Mouse (Mus musculus) brain, embryonic 18.5 days (tissue): ENCODE measurements at regions not wholly inside any gene's neighbourhood (a gene's known extent, or its start where the extent isn't known, plus 50 kb on each side); places are given as distances from the start of the nearest gene placed in this dataset.

Source experiments
- DNase-seq: peaks from one replicate; pipeline ENCODE4 v3.0.0-alpha.2; 2012; ENCODE audit warnings: low read depth, low spot score

DNA sequence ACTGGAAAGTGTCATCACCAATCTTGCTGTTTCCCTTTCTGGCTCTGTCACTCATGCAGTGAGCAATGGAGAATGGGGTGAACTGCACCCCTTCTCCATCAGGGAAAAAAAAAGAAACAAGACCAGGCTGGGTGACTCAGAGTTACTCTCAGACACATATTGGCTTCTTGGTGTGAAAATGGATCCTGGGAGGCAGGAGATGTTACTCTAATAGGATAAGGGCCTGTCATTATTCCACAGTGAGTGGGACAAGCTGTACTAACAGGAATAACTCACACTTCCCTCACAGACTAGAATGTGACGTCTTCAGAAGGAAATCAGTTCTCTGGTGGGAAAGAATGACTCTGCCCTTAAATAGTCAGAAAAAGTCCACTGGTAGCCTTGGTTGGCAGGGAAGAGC lies 181.4 kb upstream of the Nlrp1b start:
- no peak for DNase-seq

DNA sequence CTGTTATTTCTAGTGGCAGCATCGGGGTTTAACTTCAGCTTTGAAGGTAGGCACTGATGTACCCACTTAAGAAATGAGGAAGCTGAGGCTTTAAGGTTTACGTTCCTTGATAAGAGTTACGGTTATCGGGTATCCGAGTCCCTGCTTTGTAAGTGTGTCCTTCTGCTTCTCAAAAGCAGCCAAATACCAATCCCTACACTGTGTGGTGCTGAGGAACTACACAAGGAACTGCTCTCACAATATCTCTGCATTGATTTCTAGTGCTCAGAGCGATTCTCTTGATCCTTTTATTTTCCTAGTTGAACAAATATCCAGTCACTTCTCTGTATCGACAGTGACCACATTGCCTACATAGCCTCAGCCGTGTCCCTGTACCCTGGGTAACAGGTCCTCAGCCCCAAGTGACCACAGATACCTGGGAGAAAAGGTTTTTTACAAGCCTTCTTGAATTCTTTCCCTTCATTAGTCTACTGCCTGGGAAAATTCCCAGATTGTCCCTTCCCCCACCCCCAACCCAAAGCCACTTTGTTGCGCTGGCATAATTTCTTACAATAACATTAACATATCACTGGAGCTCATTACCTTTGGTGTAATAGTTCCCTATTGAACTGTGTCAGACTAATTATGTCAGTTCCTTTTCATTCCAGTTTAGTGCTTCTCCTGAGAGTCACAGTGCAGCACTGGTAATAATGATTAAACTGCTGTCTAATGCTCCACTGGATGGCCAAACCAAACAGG lies 184.0 kb upstream of the Nlrp1b start:
- DNase-seq, result no peak

DNA sequence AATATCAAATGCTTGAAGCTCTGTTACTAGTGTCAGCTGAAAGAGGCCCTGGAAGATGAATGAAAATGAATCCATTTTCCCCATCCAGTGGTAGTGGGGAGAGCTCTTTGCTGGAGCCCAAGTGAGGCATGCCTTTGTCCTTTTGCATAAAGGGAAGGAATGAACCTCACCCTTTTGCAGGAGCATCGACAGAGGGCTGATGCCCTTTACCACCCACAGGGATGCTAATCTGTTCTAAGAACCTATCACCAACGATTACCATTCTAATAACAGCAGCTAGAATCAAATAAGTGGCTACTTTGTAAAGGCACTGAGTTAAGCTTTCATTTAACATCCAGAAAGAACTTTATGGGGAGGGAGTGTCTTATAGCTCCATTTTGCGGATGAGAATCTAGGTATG lies 184.9 kb upstream of the Nlrp1b start:
- DNase-seq, result no peak

DNA sequence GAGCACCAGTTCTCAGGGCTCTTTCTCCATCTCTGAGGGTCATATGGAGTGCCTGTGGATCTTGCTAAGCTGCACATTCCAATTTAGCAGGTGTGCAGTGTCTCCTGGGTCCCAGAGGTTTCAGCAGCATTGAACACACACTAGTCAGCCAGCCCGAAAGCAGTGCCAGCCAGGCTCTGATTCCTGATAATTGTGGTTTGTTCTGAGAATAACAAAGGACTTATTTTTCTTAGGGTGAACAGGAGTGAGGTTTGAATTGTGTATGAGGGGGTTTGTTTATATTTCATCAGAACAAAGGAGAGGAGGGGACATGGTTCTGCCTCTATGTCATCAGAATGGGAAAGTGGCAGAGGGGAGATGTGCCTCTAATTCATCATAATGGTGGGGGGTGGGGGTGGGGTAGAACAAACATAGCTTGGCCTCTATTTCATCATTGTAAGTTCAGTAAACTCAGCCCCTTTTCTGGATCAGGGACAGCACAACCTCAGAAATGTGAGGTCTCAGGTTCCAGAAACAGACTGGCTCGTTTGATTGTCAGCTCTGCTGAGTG lies 191.8 kb upstream of the Nlrp1b start:
- no peak for DNase-seq

DNA sequence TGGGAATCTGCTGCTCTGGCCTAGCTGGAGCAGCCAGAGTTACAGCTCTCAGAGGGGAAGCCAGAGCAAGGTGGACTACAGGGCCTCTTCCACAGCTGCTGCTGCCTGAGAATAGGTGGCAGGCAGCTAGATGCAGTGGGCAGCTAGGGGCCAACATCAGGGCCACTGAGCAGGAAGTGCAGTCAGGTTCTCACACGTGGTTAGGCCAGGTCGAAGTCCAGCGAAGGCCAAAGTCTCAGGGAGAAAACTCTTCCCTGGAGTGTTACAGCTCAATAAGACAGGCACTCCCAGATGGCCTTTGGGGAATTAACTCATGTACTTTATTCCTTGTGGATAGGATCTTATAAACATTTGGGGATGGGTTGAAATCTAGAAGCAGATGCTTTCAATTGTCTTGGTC lies 192.7 kb upstream of the Nlrp1b start:
- no peak for DNase-seq

DNA sequence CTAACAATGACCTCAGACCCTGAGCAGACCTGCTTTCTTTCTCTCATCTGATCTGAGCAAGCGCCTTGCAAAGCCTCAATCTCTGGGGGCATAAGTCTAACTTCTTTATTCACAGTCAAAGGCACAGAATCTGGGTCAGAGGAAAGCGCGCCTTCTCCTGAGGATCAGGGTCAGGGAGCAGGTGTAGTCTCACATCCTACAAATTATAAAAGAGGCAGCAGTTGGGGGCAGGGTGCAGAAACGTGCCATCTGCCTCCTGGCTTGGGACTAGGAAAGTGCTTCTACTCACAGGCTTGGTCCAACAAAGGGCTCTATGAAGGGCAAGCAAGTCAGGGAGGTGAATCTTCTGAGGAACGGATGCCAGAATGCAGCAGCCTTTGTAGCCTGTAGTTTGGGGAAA lies 194.3 kb upstream of the Nlrp1b start:
- no peak for DNase-seq

DNA sequence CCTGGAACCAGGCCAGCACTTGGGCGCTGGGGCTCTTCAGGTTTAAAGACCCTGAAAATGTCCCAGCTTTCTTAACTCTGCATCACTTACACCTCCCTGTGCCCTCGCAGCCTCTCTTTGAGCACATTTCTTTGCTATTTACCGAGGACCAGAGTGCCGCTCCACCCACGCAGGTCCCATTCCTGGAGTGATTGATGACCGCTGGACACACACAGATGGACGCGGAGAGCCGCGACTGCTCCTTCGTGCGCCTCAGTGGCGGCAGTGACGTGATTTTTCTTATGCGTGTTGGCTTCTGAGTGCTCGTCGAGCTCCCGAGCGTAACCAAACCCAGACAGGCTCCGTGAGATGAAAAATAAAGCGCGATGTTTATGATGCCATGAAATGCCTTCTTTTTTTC lies 199.2 kb upstream of the Nlrp1b start:
- no peak for DNase-seq

DNA sequence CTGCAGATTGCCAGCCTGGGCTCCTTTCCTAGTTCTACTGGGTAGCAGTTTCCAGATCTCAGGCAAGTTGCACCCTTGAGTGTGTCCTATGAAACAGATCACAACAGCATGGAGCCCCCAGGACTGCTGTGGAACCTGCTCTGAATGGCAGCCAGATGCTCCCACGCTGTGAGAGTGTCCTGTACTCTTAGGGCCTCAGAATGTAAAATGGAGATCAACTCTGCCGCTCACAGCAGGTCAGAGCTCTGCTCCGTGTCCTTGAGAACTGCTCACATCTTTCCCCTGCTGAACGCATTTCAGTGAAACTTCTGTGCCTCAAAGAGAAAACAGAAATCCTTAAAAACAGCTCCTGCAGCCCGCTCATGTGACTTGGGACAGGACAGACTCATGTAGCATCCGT lies 203.7 kb upstream of the Nlrp1b start:
- DNase-seq, result no peak

DNA sequence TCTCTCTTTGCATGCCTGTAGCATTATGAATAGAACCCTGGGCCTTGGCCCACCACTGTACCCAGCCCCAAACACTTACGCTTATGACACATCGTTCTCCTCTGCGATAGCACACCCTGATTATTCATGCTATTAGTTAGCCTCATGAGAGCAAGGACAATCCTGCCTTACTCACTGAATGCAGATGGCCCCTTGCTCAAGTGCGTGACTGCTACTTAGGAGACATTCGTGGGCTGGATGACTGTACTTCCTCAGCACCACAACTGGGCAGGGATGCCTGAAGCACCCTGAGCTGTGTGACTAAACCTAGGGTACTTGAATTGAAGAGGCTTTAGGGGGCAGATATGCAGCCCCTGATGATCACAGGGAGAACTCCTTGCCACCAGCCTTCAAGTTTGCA lies 204.4 kb upstream of the Nlrp1b start:
- DNase-seq, result no peak

DNA sequence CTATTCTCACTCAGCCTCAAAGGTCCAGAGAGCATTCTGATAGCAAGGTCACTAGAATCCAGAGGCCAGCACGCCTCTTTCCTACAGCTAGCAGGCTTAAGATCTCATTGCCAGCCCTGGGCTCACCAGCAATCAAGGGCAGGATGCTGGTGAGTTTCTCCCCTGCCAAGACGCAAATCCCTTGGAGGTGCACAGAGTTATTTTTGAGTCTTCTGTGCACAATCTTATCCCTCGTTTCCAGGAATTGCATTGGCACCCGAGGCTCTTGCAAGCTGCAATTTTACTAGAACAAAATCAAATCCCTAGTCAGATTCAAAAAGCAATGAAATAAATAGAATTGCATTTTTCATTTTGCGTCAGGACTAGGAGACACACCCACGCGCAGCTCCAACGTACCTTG lies 205.2 kb upstream of the Nlrp1b start:
- no peak for DNase-seq

DNA sequence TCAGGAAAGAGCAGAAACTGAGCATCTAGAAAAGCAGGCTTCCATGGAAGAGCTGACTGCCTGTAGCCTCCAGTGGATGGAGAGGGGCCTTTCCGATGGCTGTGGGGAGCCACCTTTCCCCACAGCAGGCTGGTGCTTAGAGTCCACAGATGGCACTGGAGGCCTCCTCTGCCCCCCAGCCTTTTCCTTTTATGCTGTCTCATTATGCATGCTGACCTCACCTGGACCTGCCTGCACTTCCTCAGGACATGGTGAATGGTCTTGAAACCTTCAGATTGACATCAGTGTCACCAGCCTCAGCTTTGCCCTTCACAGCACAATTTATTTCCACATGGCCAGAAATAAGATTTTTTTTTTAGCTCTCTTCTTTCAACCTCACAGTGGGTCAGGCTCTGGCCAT lies 205.8 kb upstream of the Nlrp1b start:
- no peak for DNase-seq

DNA sequence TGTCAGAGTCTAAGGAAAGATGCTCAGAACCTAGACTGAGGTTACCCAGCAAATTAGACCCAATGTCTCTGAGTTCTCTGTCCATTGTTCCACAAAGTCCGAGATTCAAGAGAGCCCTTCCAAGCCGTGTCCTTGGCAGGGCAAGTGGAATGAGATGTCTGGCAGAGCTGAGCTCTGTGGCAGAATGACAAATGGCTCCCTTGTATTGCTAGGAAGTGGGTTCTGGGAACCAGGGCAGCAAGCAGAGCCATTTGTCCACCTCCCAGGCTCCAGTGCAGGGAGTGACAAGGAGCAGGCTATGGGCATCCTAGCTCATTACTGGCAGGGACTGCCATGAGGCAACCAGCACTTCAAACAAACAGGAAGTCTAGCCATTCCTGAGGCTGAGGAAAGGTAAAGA lies 206.3 kb upstream of the Nlrp1b start:
- DNase-seq, result peak; percentile 32

DNA sequence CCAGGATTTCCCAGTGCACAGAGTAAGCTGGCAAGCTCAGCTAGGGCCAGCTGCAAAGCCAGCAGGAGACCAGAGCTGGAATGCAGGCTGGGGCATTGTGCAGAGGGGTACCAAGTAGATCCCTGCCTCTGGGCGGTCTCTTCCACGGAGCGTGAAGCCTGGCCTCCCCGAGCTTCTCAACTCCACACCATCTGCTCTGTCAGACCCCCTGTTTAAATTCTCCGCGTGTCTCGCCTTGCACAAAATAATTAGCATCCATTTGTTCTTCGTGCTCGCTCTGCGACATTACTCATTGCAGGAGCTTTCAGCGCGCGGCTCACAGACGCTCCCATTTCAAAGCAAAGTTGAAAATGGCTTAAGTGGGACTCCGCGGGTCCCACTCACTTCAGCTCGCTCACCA lies 209.3 kb upstream of the Nlrp1b start:
- DNase-seq, result peak; percentile 64

DNA sequence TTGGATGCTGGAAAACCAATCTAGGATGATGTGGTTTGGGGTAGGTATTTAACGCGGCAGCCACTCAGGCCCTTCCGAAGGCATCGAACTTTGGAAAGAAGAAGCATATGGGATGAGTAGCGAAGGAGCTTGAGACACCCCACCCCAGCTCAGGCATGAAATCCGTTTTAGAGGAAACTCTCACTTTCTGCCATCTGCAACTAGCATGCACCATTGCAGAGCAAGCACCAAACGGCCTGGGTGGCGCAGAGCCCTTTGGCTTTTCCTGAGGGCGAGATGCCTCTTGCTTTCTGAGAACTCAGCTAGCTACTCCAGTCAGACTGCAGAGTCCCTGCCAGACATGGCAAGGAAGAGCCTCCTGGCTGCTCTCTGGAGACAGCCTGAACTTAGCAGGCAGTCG lies 209.9 kb upstream of the Nlrp1b start:
- DNase-seq, result no peak

DNA sequence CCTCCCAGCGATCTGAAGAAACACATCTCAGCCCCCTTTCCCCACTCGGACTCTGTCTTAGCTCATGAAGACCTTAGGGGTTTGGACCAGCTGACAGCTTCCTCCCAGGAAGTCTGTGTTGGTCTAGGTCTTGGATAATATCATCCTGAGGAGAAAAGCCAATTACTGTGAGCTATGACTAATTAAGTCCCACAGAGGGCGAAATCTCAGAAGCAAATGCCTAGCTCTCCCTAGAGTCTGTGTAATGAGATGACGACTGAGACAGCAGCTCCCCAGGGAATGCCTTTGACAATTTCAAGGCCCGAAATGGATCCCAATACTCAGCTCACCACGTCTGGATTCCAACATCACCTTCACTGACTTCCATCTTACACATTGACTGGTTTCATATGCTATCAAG lies 213.5 kb upstream of the Nlrp1b start:
- no peak for DNase-seq

DNA sequence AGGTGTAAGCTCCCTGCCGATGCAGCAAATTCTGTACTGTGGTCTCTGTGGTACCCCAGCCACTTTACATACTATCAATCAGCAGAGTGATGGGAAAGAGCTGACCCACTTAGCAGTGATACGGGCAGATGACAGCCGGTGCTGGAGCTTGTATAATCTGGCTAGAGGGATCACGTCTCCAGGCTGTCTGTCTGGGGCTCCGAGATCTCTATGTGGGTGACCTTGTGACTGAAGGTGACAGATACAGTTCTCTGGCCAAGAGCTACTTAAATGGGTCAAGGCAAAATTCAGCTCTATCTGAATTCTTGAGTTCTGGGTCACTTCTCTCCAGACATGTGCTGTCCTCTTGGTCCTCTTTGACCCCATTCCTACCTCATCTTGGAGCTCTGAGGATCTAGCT lies 216.1 kb upstream of the Nlrp1b start:
- DNase-seq, result no peak

DNA sequence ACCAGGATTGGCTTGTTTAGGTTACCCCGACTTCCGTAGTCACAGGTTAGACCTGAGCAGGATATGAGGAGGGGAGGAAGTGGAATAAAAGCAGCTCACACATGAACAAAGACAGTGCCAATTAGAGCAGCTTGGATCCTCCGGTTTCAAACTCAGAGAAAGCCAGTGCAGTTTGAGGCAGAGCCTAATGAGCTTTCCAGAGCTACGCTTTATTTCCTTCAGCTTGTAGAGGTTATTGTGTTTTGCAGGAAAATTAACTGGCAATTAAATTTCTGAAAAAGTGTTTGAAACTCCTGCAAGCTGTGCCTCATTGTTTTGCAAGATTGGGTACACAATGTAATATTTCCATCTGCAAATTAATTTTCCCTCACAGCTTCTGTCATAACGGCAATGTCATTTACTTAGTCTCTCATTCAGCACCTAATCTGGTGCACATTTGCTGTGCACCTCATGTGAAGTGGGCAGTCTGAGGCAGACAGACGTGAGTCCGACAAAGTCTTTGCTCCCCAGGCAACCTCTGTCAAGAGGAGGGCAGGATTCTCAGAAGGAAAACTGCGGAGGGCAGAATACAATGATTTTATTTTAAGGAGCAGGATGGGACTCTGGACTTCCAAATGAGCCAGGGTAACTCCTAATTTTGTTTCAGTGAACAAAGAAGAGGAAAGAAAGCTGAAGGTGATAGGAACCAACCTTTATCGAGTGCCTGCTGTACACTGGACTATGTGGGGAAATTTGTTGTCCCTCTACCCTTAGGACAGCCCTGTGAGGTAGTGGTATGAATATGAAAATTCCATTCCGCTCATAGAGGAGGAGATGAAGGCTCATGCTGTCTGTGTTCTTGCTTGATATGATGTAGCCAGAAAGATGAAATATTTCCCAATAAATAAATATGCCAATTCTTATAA lies 217.6 kb upstream of the Nlrp1b start:
- no peak for DNase-seq

DNA sequence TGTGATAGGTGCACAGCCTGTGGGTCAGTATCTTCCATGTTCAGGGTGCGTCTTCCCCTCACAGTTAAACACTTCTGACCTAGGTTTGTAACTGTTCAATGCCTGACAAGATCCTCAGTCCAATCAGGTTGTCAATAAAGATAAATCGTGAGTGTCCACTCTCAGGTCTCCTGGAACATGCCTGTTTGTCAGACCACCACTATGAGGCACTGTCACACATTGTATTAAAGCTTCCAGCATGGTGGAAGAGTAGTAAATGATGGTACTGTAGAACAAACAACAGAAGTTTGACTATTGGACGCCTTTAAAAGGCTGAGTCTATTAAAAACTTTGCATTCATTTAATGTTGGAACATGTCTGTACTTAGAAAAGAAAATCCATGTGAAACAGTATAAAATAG lies 249.6 kb upstream of the Nlrp1b start:
- no peak for DNase-seq

DNA sequence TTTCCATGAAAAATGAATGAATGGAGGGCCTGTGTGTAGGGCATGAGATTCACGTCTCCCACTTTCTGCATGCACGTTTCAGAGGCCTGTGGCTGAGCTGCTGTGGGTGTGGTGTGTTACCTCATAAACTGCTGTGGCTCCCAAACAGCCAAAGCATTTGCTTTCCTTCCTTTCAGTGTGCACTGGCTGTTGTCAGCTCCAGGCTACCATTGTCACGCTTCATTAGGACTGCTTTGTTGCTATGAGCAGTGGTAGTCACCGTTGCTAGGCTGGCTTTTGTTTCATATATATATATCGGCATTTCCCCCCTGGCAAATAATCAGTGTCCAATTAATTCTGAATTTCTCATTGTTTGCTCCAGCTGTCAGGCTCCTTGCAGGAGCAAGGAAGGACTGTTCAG lies 251.9 kb upstream of the Wscd1 start:
- no peak for DNase-seq

DNA sequence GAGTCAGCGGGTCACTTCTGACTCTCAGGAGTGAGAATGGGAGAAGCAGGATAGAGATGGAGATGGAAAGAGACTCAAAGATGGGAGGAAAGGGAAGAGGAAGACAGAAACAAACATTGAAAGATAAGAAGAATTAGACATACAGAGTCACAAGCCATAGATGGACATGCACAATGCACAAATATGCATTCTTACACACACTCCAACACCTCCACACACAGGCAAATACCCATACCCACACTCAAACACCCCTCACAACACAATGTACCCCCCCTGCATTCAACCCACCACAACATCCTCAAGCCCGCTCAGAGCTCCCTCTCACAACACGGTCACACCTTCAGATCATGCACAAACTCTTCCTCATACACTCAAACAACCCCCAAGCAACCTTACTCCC lies 251.4 kb upstream of the Wscd1 start:
- DNase-seq, result no peak

DNA sequence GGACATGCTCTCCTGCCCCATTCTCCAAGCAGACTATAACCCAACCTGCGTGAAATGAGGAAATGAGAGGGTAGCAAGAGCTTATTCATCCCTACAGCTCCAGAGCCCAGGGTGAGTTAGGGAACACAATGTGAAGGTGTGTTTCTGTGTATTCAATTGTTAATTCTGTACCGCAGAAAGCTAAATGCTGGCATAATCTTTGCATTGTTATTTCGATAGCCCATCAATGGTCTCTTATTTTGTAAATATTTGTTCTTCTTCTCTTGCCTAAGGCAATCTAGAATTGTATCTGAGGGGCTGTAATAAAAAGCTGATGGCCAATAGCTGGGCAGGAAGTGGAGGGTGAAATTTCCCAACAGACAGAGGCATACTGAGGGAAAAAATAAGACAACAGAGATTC lies 247.6 kb upstream of the Wscd1 start:
- no peak for DNase-seq

DNA sequence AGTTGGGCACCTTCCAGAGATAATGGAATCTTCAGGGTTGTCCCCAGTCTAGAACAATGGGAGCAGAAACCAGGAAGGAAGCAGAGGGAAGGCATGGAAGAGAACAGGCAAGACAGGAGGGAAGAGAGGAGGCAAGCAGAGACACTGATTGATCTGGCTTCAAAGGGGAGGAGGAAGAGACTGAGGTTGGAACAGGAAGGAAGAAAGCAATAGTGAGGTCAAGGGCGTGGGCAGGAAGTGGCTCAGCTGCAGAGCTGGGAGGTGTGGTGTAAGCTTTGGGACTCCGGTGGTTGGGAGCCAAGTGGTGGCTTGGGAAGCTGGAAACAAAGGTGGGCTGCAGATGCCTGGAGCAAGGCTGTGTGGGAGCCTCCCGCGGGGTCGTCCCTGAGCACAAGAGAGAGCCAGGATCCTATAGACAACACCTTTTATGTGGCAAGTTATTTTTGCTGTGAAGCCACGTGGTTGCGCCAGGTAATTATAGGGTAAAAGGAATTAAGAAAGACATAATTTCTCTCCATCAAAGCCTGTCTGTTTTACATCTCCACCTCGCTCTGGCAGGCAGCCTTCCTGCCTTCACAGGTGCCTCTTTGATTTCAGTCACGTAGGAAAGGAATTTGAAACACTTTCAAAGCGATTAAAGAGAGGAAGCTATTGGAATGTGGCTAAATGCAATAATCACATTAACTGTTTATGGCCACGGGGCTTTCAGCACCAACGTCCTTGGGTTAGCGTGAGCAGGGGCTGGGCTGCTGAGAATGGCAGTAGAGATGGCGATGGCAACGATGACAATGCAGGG lies 237.3 kb upstream of the Wscd1 start:
- no peak for DNase-seq
